Mouse (Mus musculus) embryonic facial prominence, embryonic 11.5 days (tissue): ENCODE results near the gene Rer1. TPM values are rescaled to one million over a fixed set of nuclear protein-coding genes. Genes with fewer than 3 reads are reported as not detected.

Experiments used
- ATAC-seq: fragments of 200-750 bp; cut with Nextera tagmentation; replicated peaks from 2 replicates; pipeline ENCODE4 v1.8.0; 2017; ENCODE audit warnings: low read depth; ENCODE audit not compliant: insufficient number of reproducible peaks, low FRiP score, low TSS enrichment
- DNase-seq: peaks from one replicate; pipeline ENCODE4 v3.0.0-alpha.2; 2015; ENCODE audit warnings: low spot score
- H3K27ac ChIP-seq: fragments of 300-500 bp; sonication (generic); replicated peaks from 2 replicates; pipeline ENCODE4 v1.5.1; 2014; ENCODE audit warnings: mild to moderate bottlenecking, low read depth, low read length, control low read depth
- H3K27me3 ChIP-seq: fragments of 300-500 bp; sonication (generic); 2 replicates; pipeline ENCODE4 v1.6.1; 2014; ENCODE audit warnings: mild to moderate bottlenecking, low read length, moderate library complexity, mixed read lengths; ENCODE audit not compliant: control insufficient read depth, insufficient read depth
- H3K36me3 ChIP-seq: fragments of 300-500 bp; sonication (generic); replicated peaks from 2 replicates; pipeline ENCODE4 v1.6.1; 2014; ENCODE audit warnings: low read depth, mild to moderate bottlenecking, low read length, moderate library complexity, mixed read lengths; ENCODE audit not compliant: control insufficient read depth, insufficient read depth
- H3K4me1 ChIP-seq: fragments of 300-500 bp; sonication (generic); 2 replicates; pipeline ENCODE4 v1.6.1; 2014; ENCODE audit warnings: low read length, mixed read lengths; ENCODE audit not compliant: control insufficient read depth, insufficient read depth
- H3K4me2 ChIP-seq: fragments of 300-500 bp; sonication (generic); 2 replicates; pipeline ENCODE4 v1.6.1; 2014; ENCODE audit warnings: low read depth, mild to moderate bottlenecking, control low read depth, low read length, moderate library complexity
- H3K4me3 ChIP-seq: fragments of 300-500 bp; sonication (generic); 2 replicates; pipeline ENCODE4 v1.5.1; 2014; ENCODE audit warnings: low read depth, low read length, control low read depth
- H3K9ac ChIP-seq: fragments of 300-500 bp; sonication (generic); replicated peaks from 2 replicates; pipeline ENCODE4 v1.6.1; 2014; ENCODE audit warnings: mild to moderate bottlenecking, control low read depth, low read length
- H3K9me3 ChIP-seq: fragments of 300-500 bp; sonication (generic); replicated peaks from 2 replicates; pipeline ENCODE4 v1.6.1; 2016; ENCODE audit warnings: mild to moderate bottlenecking, low read length, inconsistent platforms, mixed read lengths; ENCODE audit not compliant: control insufficient read depth
- WGBS: fragments of 180-500 bp; shearing (Covaris S2); extraction: QIAGEN DNeasy Blood & Tissue Kit; methylation state at CpG from one replicate; pipeline ENCODE4 v1.1.7; 2014; 5-methylcytosine and 5-hydroxymethylcytosine counted together
- polyA plus RNA-seq: library from polyadenylated mRNA; unstranded; fragments of >200 nt; fragmentation: Nextera tagmentation; extraction: Ambion mirVana; gene quantifications from 2 replicates; pipeline ENCODE4 v1.2.1, GENCODE M21; 2014

The Rer1 gene
- polyA plus RNA-seq, 1 experiment from 2014 or later, result 173 TPM

DNA sequence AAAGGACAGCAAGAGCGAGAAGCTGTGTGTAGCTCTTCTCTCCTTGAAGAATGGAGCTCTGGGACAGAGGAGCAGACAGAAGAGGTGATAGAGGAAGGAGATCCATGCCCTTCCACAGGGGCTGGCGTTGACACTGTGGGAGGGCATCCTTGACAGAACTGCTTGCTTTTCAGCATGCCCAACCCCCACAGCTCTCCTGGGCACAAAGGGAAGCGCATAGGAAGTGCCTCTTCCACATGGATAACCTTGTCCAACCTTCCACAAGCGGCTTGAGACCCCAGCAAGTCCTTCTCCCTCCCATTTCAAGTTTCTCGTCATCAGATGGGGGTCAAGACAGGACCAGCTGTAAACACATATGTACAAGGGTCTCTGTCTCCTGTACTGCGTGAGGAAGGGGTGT, 53.1 kb downstream of the Rer1 start:
- peaks cover 8% of the 10 kb centered on the region; the same call in 1 of the 2 replicates for H3K27me3 ChIP-seq
- H3K4me3 ChIP-seq, result no peak overlapping the region
- no peak overlapping the region for H3K9ac ChIP-seq
- no peak overlapping the region for H3K27ac ChIP-seq
- DNase-seq (no peak), ATAC-seq (no peak)
- H3K36me3 ChIP-seq, result no peaks in the 10 kb centered on the region
- 26% methylated on average over 6 of the region's 6 CpGs for WGBS
- no peak overlapping the region for H3K4me2 ChIP-seq
- peaks cover 4% of the 10 kb centered on the region; the same call in 1 of the 2 replicates for H3K4me1 ChIP-seq
- H3K9me3 ChIP-seq, result no peaks in the 10 kb centered on the region

DNA sequence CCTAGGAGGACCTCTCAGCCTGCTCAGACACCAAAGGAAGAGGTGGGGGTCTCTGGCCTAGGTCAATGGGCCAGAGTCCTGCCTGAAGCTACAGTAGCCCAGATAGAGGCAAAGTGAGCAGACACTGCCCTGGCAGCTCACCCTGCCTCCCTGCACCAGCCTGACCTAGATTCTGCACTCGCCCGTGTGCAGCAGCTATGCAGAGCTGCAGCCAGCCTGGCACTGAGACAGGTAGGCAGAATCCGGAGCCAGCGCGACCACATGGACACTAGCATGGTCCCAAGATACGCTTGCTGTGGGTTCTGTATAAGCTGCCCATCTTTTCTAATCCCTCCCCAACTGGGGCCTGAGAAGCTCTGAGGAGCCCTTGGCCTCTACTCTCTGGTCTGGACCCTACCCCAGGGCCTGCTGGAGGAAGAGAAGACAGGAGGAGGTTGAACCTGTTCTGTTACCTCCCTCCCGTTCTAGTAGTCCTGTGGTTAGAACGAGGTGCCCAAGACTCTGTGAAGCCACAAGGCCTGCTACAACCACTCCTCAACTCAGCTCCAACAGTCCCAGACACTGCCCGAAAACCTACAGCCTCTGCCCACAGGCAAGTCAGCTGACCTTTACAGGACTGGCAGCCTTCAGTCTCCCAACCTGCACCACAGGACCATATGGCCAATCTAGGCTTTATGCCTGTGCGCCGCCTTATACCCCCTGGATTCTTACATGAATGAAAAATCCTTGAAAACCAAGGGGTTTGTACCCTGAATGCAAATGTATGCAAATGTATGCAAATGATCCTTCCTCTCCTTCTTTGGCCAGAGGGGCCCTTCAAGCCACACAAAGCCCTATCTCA, 61.8 kb downstream of the Rer1 start:
- Histone ChIP-seq H3K36me3 (no peaks in the 10 kb centered on the region), H3K4me3 (no peak overlapping the region), H3K27me3 (no peaks in the 10 kb centered on the region), H3K9ac (no peak overlapping the region), H3K9me3 (no peaks in the 10 kb centered on the region), H3K4me1 (no peaks in the 10 kb centered on the region; the same call in 1 of the 2 replicates), H3K4me2 (no peak overlapping the region), H3K27ac (no peak overlapping the region)
- DNase-seq, result no peak
- ATAC-seq, result no peak
- WGBS, result 86% methylated on average over 11 of the region's 11 CpGs

Other genes starting within 250 kb of the Rer1 start
- 0.32 and 0.58 TPM in 2 replicates for gene Ttc34, start 248.9 kb downstream of the Rer1 start, polyA plus RNA-seq
- gene Mmel1, start 216.8 kb downstream of the Rer1 start, polyA plus RNA-seq, result 0.28 and 0.54 TPM in 2 replicates
- gene Fam213b, start 187.2 kb downstream of the Rer1 start, polyA plus RNA-seq, result 45.7 and 46.9 TPM in 2 replicates
- 0.35 and 0.71 TPM in 2 replicates for gene Tnfrsf14, start 157.8 kb downstream of the Rer1 start, polyA plus RNA-seq
- gene Hes5, start 125.5 kb downstream of the Rer1 start, polyA plus RNA-seq, result 35.4 and 47.4 TPM in 2 replicates
- 43.6 and 48.8 TPM in 2 replicates for gene Pank4, start 122.3 kb downstream of the Rer1 start, polyA plus RNA-seq
- gene Plch2, start 29.6 kb downstream of the Rer1 start, polyA plus RNA-seq, result 1.4 and 2.1 TPM in 2 replicates
- 7.3 and 7.4 TPM in 2 replicates for gene Pex10, start 19.4 kb downstream of the Rer1 start, polyA plus RNA-seq
- 3.3 and 3.5 TPM in 2 replicates for gene Morn1, start 195 bp upstream of the Rer1 start, polyA plus RNA-seq
- gene Ski, start 136.2 kb upstream of the Rer1 start, polyA plus RNA-seq, result 15.4 and 15.9 TPM in 2 replicates
- gene Faap20, start 163.4 kb upstream of the Rer1 start, polyA plus RNA-seq, result 87.8 and 93.4 TPM in 2 replicates